Mouse (Mus musculus): ENCODE data around the gene Gfra1. TPM values are rescaled to one million over a fixed set of nuclear protein-coding genes. Genes with fewer than 3 reads are reported as not detected.

The Gfra1 gene
- polyA plus RNA-seq, 1 experiment from 2014 or later: 15.0 TPM

DNA sequence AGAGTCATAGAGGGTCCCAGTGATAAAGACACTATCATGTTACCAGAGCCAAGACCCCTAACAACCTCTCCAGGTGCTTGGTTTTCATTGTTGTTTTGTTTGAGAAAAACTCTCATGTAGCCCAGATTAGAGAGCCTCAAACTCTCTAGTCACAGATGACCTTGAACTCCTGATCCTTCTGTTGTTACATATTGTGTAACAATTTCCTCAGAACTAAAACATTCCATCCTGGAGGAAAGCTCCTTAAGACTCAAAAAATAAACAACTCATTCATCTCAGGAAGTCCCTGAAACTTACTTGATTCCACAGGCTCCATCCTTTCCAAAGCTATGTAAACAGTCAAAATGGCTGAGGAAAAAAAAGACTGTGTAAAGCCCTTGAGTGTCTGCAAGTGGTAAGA lies 49.0 kb downstream of the Gfra1 start:
- Histone ChIP-seq H3K9me3 (replicated peaks; ENCODE audit: control insufficient read depth, low read length) (no peaks in the 10 kb centered on the region), H3K27ac (replicated peaks; ENCODE audit: low read depth, low read length) (no peak overlapping the region), H3K36me3 (replicated peaks; ENCODE audit: control insufficient read depth, insufficient read depth, low read depth, low read length) (no peaks in the 10 kb centered on the region), H3K4me3 (ENCODE audit: low read depth, low read length) (no peak overlapping the region), H3K9ac (replicated peaks; ENCODE audit: low read length) (no peak overlapping the region), H3K27me3 (ENCODE audit: control insufficient read depth, insufficient read depth, low read length) (no peaks in the 10 kb centered on the region), H3K4me2 (ENCODE audit: low read depth, low read length) (no peak overlapping the region), H3K4me1 (ENCODE audit: control insufficient read depth, insufficient read depth, low read length) (no peaks in the 10 kb centered on the region)
- no peak for ATAC-seq (replicated peaks; ENCODE audit: insufficient number of reproducible peaks, low FRiP score, low TSS enrichment, low read depth)
- peak; percentile 56 for DNase-seq (ENCODE audit: low spot score)

DNA sequence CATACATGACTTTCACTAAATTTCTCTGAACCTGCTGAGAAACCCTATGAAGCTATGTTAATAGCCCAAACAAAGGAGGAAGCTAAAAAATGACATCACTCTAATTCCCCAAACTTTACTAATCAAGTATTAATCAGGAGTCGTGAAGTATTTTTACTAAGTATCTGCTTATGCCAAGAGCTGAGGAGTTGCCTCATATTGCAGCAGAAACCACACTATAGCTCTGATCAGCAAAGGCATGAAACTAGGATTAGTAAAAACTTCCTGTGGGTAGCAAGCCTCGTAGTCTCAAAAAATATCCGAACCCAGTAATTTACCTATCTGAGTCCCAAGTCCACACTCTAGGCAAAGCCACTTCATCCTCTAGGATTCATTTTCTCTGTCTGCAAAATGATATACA lies 55.5 kb downstream of the Gfra1 start:
- Histone ChIP-seq H3K4me1 (ENCODE audit: control insufficient read depth, insufficient read depth, low read length) (no peaks in the 10 kb centered on the region), H3K4me3 (ENCODE audit: low read depth, low read length) (no peak overlapping the region), H3K9me3 (replicated peaks; ENCODE audit: control insufficient read depth, low read length) (no peaks in the 10 kb centered on the region), H3K4me2 (ENCODE audit: low read depth, low read length) (no peak overlapping the region), H3K27ac (replicated peaks; ENCODE audit: low read depth, low read length) (no peak overlapping the region), H3K36me3 (replicated peaks; ENCODE audit: control insufficient read depth, insufficient read depth, low read depth, low read length) (no peaks in the 10 kb centered on the region), H3K9ac (replicated peaks; ENCODE audit: low read length) (no peak overlapping the region), H3K27me3 (ENCODE audit: control insufficient read depth, insufficient read depth, low read length) (no peaks in the 10 kb centered on the region)
- WGBS: 86% methylated on average over 3 of the region's 3 CpGs
- ATAC-seq (replicated peaks; ENCODE audit: insufficient number of reproducible peaks, low FRiP score, low TSS enrichment, low read depth) (no peak), DNase-seq (ENCODE audit: low spot score) (no peak)

DNA sequence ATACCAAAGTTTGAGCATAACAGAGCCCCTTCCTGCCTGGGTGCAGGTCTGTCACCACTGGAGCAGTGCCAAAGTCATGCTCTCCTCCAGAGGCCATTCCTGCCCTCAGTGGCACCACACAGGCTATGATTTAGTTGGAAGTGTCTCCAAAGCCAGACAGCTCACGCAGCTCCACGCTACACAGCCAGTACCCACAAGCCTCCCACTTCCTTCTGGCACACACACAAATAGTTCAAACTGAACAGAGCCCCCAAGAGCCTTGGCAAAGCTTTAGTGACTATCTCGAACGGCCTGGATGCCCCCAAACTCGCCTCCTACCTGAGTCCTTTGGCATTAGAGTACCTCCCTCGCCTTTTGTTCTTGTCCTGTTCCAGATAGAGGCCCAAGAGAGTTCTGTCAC lies 56.5 kb downstream of the Gfra1 start:
- DNase-seq (ENCODE audit: low spot score): no peak
- Histone ChIP-seq H3K4me1 (ENCODE audit: control insufficient read depth, insufficient read depth, low read length) (no peaks in the 10 kb centered on the region), H3K9me3 (replicated peaks; ENCODE audit: control insufficient read depth, low read length) (no peaks in the 10 kb centered on the region), H3K4me3 (ENCODE audit: low read depth, low read length) (no peak overlapping the region), H3K9ac (replicated peaks; ENCODE audit: low read length) (no peak overlapping the region), H3K4me2 (ENCODE audit: low read depth, low read length) (no peak overlapping the region), H3K27ac (replicated peaks; ENCODE audit: low read depth, low read length) (no peak overlapping the region), H3K36me3 (replicated peaks; ENCODE audit: control insufficient read depth, insufficient read depth, low read depth, low read length) (no peaks in the 10 kb centered on the region), H3K27me3 (ENCODE audit: control insufficient read depth, insufficient read depth, low read length) (no peaks in the 10 kb centered on the region)
- 87% methylated on average over 6 of the region's 6 CpGs for WGBS
- no peak for ATAC-seq (replicated peaks; ENCODE audit: insufficient number of reproducible peaks, low FRiP score, low TSS enrichment, low read depth)

DNA sequence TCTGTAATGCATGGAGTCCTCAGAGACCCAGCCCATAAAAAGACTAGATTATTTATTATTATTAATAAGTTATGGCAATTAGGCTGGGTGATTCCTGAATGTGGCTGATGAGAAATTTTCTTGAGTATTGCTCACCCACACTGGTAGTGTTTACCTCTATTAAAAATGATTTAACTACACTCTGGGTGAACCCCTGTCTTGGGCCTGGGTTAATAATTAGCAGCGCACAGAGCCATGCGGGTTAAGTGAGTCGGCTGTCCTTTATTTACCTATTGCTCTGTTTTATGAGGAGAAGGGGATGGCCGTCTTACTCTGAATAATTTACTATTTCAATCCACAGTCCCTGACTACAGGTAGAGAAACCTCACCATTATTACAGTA lies 59.1 kb downstream of the Gfra1 start:
- DNase-seq (ENCODE audit: low spot score) (no peak), ATAC-seq (replicated peaks; ENCODE audit: insufficient number of reproducible peaks, low FRiP score, low TSS enrichment, low read depth) (peak; percentile 34; the same call in 1 of the 2 replicates)
- Histone ChIP-seq H3K27ac (replicated peaks; ENCODE audit: low read depth, low read length) (no peak overlapping the region; the same call in 1 of the 2 replicates), H3K4me3 (ENCODE audit: low read depth, low read length) (no peak overlapping the region), H3K9me3 (replicated peaks; ENCODE audit: control insufficient read depth, low read length) (no peaks in the 10 kb centered on the region), H3K4me1 (ENCODE audit: control insufficient read depth, insufficient read depth, low read length) (no peaks in the 10 kb centered on the region), H3K36me3 (replicated peaks; ENCODE audit: control insufficient read depth, insufficient read depth, low read depth, low read length) (no peaks in the 10 kb centered on the region), H3K4me2 (ENCODE audit: low read depth, low read length) (no peak overlapping the region), H3K9ac (replicated peaks; ENCODE audit: low read length) (no peak overlapping the region), H3K27me3 (ENCODE audit: control insufficient read depth, insufficient read depth, low read length) (no peaks in the 10 kb centered on the region)
- 50% methylated on average over 4 of the region's 4 CpGs for WGBS

DNA sequence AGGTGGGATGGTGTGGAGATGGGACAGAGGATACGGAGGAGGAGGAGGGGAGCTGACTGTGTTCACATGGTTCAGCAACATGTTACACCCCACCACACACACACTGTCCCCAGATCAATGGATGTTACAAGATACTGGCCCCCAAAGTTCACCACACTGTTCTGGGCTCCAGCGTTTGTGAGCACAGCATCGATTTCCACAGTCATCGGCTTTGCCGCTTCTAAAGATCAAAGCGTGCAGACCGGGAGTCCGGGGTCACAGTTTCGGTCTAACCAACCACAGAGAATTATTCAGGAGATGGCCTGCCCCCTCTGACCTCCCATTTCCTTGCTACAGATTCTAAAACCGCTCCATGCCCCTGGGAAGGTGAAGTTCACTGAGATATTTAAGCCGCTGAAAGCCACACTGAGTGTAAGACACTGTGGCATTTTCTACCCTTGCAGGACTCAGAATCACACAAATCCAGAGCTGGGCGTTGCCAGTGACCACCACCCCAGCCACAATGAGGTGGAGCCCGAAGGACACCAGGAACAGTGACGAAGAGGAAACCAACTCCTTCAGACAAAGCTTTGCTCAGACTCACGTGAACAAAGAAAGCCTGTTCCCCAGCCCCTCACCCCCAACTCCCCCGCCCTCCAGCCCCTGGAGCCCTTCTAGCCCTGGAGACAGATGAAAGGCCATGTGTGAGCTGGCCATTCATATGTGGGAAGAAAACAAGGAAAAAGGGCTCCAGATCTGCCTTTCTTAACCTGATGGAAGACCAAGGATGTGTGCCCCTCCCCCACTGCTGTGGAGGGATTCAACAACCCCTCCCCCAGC lies 59.7 kb downstream of the Gfra1 start:
- peak; percentile 75 for ATAC-seq (replicated peaks; ENCODE audit: insufficient number of reproducible peaks, low FRiP score, low TSS enrichment, low read depth)
- DNase-seq (ENCODE audit: low spot score): peak; percentile 53
- no peak overlapping the region for H3K9ac ChIP-seq (replicated peaks; ENCODE audit: low read length)

DNA sequence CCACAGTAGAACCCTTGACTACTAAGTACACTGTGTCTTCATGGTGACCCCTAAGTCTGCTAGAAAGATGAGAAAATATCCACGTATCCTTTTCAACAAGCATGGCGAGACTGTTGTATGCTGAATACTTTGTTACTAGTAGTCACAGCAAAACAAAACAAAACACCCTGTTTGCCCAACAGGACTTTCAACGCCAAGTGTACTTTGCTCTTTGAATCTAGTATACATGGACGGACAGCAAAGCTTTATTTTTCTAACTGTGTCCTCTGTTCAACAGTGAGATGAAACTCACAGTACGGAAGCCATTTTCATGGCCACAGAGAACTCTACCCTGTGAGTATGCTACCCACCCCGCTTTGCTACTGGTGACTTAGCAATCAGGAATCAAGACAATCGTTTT lies 62.6 kb downstream of the Gfra1 start:
- no peak for ATAC-seq (replicated peaks; ENCODE audit: insufficient number of reproducible peaks, low FRiP score, low TSS enrichment, low read depth)
- Histone ChIP-seq H3K4me2 (ENCODE audit: low read depth, low read length) (no peak overlapping the region), H3K36me3 (replicated peaks; ENCODE audit: control insufficient read depth, insufficient read depth, low read depth, low read length) (no peaks in the 10 kb centered on the region), H3K4me3 (ENCODE audit: low read depth, low read length) (no peak overlapping the region), H3K4me1 (ENCODE audit: control insufficient read depth, insufficient read depth, low read length) (no peaks in the 10 kb centered on the region), H3K9ac (replicated peaks; ENCODE audit: low read length) (no peak overlapping the region), H3K27ac (replicated peaks; ENCODE audit: low read depth, low read length) (no peak overlapping the region), H3K9me3 (replicated peaks; ENCODE audit: control insufficient read depth, low read length) (no peaks in the 10 kb centered on the region), H3K27me3 (ENCODE audit: control insufficient read depth, insufficient read depth, low read length) (no peaks in the 10 kb centered on the region)
- 92% methylated on average over 7 of the region's 7 CpGs for WGBS
- DNase-seq (ENCODE audit: low spot score): no peak

More for the DNA sequence above, 59.7 kb downstream of the Gfra1 start:
- Histone ChIP-seq H3K4me2 (ENCODE audit: low read depth, low read length) (peak overlapping the region; percentile 14; the same call in 1 of the 2 replicates), H3K4me1 (ENCODE audit: control insufficient read depth, insufficient read depth, low read length) (no peaks in the 10 kb centered on the region), H3K9me3 (replicated peaks; ENCODE audit: control insufficient read depth, low read length) (no peaks in the 10 kb centered on the region), H3K36me3 (replicated peaks; ENCODE audit: control insufficient read depth, insufficient read depth, low read depth, low read length) (no peaks in the 10 kb centered on the region), H3K4me3 (ENCODE audit: low read depth, low read length) (no peak overlapping the region), H3K27me3 (ENCODE audit: control insufficient read depth, insufficient read depth, low read length) (no peaks in the 10 kb centered on the region), H3K27ac (replicated peaks; ENCODE audit: low read depth, low read length) (no peak overlapping the region; the same call in 1 of the 2 replicates)
- WGBS: 32% methylated on average over 16 of the region's 16 CpGs

DNA sequence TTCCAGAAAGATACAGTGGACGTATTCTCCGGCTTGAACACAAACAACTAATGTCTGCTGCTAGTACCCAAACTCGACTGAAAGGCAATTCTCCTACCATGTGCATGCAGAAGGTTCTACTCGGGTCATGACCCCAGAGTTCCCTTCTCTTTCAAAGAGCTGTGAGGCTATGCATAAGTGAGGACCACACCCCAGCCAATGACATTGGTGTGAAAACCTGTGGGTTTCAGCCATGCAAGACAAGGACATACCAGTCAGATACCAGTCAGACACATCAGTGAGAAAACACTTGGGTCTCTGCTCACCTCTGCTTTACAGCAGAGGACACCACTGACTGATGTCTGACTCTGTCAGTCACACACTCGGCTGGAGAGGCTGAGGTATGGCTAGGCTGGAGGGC lies 63.9 kb downstream of the Gfra1 start:
- no peaks in the 10 kb centered on the region for H3K36me3 ChIP-seq (replicated peaks; ENCODE audit: control insufficient read depth, insufficient read depth, low read depth, low read length)
- H3K4me1 ChIP-seq (ENCODE audit: control insufficient read depth, insufficient read depth, low read length): no peaks in the 10 kb centered on the region
- WGBS: 85% methylated on average over 5 of the region's 5 CpGs
- H3K4me3 ChIP-seq (ENCODE audit: low read depth, low read length): no peak overlapping the region
- H3K9me3 ChIP-seq (replicated peaks; ENCODE audit: control insufficient read depth, low read length): no peaks in the 10 kb centered on the region
- DNase-seq (ENCODE audit: low spot score) (no peak), ATAC-seq (replicated peaks; ENCODE audit: insufficient number of reproducible peaks, low FRiP score, low TSS enrichment, low read depth) (no peak)
- no peak overlapping the region for H3K9ac ChIP-seq (replicated peaks; ENCODE audit: low read length)
- no peak overlapping the region for H3K4me2 ChIP-seq (ENCODE audit: low read depth, low read length)
- no peak overlapping the region for H3K27ac ChIP-seq (replicated peaks; ENCODE audit: low read depth, low read length)
- H3K27me3 ChIP-seq (ENCODE audit: control insufficient read depth, insufficient read depth, low read length): no peaks in the 10 kb centered on the region

DNA sequence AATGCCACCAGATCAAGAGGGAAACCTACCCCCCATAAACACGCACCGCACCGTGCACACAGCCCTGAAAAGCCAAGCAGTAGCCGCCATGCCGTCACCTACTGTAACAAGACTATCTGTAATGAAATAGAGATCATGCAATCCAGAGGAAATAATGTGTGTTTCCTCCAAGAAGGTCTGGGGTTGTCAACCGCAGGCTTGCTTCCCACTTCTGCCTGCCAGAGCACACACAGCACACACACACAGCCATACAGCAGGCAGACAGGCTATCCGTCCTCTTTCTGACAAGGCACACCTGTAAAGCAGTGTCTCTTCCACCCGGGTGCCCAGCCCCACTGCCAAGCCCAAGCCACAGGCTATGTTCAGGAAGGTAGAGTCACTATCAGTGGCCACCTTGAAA lies 66.2 kb downstream of the Gfra1 start:
- Histone ChIP-seq H3K27ac (replicated peaks; ENCODE audit: low read depth, low read length) (no peak overlapping the region), H3K27me3 (ENCODE audit: control insufficient read depth, insufficient read depth, low read length) (no peaks in the 10 kb centered on the region), H3K9me3 (replicated peaks; ENCODE audit: control insufficient read depth, low read length) (no peaks in the 10 kb centered on the region), H3K4me3 (ENCODE audit: low read depth, low read length) (no peak overlapping the region), H3K4me1 (ENCODE audit: control insufficient read depth, insufficient read depth, low read length) (no peaks in the 10 kb centered on the region), H3K9ac (replicated peaks; ENCODE audit: low read length) (no peak overlapping the region), H3K4me2 (ENCODE audit: low read depth, low read length) (no peak overlapping the region), H3K36me3 (replicated peaks; ENCODE audit: control insufficient read depth, insufficient read depth, low read depth, low read length) (no peaks in the 10 kb centered on the region)
- 90% methylated on average over 8 of the region's 8 CpGs for WGBS
- DNase-seq (ENCODE audit: low spot score) (no peak), ATAC-seq (replicated peaks; ENCODE audit: insufficient number of reproducible peaks, low FRiP score, low TSS enrichment, low read depth) (no peak)

All from embryonic facial prominence, embryonic 11.5 days (tissue).